Mouse (Mus musculus): ENCODE measurements around the gene Capsl.
A peak's percentile ranks its signal among the peaks of the same experiment; 100 is the strongest.

- TF ChIP-seq CTCF (conservative IDR thresholded peaks at IDR 0.05; ENCODE audit: low read length) (peak; percentile 33), NANOG (IDR thresholded peaks at IDR 0.05; ENCODE audit: borderline replicate concordance, low read length) (no peak)
These were observed 19.4 kb downstream of the Capsl start for GRCm38 (mm10) chr15:9455241-9455640.

Data from E14TG2a.4 (cell line).